Mouse (Mus musculus): Measurements from ENCODE around the gene Acap3.

The Acap3 gene

GRCm38 (mm10) chr4:155891551-155892001 lies at the start of gene Acap3, which contains the start of gene Pusl1:
Gene Acap3 (plus strand): TSS chr4:155891822.
Gene Pusl1 (minus strand): TSS chr4:155891781.
- no peak for DNase-seq (ENCODE audit: extremely low read depth, low read depth, low spot score)

DNA sequence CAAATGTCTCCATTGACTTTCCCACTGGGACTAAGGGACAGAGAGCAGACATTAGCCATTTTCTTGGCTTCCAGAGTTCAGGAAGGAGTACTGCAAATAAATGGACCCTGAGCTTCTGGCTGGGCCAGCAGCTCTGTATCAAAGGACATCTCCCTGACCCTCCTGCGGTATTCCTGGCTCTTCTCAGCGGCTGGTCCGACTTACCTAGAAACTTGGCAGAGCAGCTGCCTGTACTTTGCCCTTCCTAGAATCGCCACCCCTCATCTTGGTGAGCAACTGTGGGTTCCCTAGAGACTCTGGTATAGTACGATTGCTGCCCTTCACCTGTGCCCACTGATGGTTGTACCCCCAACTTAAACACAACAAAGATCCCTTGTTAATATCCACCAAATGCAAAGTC lies 48.4 kb upstream of the Acap3 start:
- DNase-seq (ENCODE audit: extremely low read depth, low read depth, low spot score), result no peak

GRCm38 (mm10) chr4:155846871-155847578 lies 44.6 kb upstream of the Acap3 start, which contains the start of gene Dvl1:
Gene Dvl1 (plus strand): TSS chr4:155847402.
- no peak for DNase-seq (ENCODE audit: extremely low read depth, low read depth, low spot score)

GRCm38 (mm10) chr4:155847591-155848352 lies 43.9 kb upstream of the Acap3 start:
- no peak for DNase-seq (ENCODE audit: extremely low read depth, low read depth, low spot score)

- DNase-seq (ENCODE audit: extremely low read depth, low read depth, low spot score), result no peak
These were observed 43.1 kb upstream of the Acap3 start for GRCm38 (mm10) chr4:155848434-155849095.

- DNase-seq (ENCODE audit: extremely low read depth, low read depth, low spot score), result no peak
These were observed 42.2 kb upstream of the Acap3 start for GRCm38 (mm10) chr4:155849391-155849790.

GRCm38 (mm10) chr4:155849792-155850451 lies 41.7 kb upstream of the Acap3 start:
- DNase-seq (ENCODE audit: extremely low read depth, low read depth, low spot score), result no peak

DNA sequence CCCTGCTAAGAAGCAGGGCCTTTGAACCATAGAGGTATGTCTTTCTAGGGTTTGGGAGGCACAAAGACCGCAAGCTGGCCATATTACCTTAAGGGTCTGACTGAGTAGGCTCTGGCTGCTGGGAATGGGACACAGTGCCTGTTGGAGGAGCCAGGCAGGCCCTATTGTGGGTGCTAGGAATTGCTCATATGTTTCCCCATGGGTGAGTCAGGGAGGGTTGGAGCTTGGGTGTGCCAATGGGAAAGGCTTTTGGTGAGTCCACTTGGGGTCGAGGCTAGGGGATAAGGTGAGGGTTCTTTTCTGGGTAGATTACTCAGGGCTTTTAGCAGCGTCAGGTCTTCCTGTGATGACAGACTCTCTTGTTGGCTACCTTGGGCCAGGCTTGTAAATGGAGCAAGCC lies 40.3 kb upstream of the Acap3 start:
- DNase-seq (ENCODE audit: extremely low read depth, low read depth, low spot score), result no peak

DNA sequence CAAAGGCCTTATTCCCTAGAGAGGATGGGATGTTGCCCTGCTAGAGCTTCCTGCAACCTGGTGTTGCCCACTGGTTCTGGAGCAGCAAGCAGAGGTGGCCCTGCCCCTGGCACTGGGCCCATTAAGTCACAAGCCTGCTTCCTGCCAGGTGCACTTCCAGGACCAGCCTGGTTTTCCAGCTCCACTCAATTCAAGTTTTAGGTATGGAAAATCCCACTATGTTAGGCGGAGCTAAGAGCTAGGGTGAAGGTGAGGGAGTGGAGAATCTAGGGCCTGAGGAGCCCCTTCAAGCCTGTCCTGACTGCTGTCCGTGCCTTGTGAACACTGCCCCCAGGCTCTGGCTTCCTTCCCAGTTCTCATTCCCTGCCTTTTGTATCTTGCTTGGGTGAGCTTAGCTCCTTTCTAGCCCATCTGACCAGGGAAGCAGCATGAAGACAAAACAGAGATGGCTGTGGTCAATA lies 39.6 kb upstream of the Acap3 start:
- DNase-seq (ENCODE audit: extremely low read depth, low read depth, low spot score), result no peak

GRCm38 (mm10) chr4:155853421-155853820 lies 38.2 kb upstream of the Acap3 start:
- no peak for DNase-seq (ENCODE audit: extremely low read depth, low read depth, low spot score)

DNA sequence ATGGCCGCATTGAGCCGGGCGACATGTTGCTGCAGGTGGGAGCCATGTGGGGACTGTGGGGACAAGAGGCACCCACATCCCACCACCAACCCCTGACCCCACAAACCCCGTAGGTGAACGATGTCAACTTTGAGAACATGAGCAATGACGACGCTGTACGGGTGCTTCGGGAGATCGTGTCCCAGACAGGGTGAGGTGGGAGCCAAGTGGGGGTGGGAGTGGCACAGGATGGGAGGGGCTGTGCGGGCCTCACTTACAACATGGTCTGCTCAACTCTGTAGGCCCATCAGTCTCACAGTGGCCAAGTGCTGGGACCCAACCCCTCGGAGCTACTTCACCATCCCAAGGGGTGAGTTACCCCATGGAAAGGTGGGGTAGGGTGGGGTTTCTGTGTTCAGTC lies 36.6 kb upstream of the Acap3 start:
- DNase-seq (ENCODE audit: extremely low read depth, low read depth, low spot score), result no peak

- DNase-seq (ENCODE audit: extremely low read depth, low read depth, low spot score), result no peak
These were observed 35.6 kb upstream of the Acap3 start for GRCm38 (mm10) chr4:155856071-155856470.

DNA sequence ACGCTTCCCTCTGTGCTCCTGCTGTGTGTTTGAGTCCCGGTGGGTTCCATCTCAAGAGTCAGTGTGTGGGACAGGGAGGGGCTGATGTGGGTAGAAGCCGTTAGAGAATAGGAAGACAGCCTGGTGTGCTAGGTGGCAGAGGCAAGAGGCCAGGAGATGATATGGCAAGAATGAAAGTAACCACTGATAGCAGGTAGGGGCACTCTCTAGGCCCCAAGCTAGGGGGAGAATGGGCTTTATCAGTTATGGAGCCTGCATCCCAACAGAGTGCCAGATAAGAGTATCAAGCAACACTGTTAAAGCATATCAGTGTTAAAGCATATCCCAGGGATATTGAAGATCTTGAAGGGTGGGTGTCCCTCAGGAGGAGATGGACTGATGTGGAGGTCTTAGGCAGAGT lies 34.7 kb upstream of the Acap3 start:
- no peak for DNase-seq (ENCODE audit: extremely low read depth, low read depth, low spot score)

DNA sequence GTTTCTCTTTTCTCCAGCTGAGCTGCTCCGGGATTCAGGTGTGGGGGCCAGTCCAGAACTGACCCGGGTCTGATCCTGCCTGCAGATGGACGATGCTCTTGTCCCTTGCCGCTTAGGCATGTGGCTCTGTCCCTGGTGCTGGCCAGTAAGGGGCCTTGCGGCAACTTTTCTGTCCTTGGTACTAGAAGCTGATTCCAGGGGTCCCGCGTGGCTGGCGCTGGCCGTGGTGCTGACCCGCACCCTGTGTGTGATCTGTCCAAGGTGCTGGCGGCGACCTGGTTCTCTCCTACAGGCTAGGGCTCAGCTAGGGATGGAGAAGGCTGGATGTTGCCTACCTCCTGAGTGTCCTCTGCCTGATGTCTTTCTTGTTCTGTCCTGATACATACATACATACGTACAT lies 32.3 kb upstream of the Acap3 start:
- DNase-seq (ENCODE audit: extremely low read depth, low read depth, low spot score), result no peak

- DNase-seq (ENCODE audit: extremely low read depth, low read depth, low spot score), result no peak
These were observed 29.8 kb upstream of the Acap3 start for GRCm38 (mm10) chr4:155861787-155862186.

- DNase-seq (ENCODE audit: extremely low read depth, low read depth, low spot score), result no peak
These were observed 28.6 kb upstream of the Acap3 start, which contains the start of gene Tas1r3 for GRCm38 (mm10) chr4:155863001-155863400. Gene Tas1r3 (minus strand): TSS chr4:155863362.

DNA sequence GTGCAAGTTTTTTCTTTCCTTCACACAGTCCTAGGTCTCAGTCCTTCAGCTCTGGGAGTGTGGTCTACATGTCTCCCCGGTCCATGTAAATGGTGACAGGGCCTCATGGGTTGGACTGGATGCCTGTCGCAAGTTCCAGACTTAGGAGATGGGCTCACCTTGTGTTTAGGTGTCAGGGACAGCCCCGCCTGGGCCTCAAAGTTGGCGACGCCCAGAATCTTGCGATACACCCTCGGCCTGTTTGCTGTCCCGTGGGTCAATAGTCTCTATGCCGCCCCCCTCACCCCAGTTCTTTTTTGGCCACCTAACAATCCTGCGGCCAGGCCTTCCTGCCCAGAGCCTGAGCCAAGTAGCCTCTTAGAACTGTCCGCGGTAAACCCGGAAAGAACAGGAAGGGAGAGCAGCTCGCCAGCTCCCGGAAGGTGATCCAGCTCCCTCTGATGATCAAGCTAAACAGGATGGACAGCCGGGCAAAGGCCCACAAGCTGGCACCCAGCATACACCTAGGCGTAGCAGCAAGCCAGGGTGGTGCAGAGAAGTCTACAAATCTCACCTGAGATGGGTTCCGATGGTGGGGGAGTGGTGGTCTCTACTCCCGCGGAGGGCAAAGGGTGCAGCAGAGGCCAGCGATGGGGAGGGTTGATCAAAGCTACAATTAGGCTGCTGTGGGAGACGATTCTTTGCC lies 22.9 kb upstream of the Acap3 start:
- no peak for DNase-seq (ENCODE audit: extremely low read depth, low read depth, low spot score)

GRCm38 (mm10) chr4:155869317-155870033 lies 22.1 kb upstream of the Acap3 start, which contains the start of the genes Cptp and Ints11:
Gene Cptp (minus strand): TSS chr4:155869440.
Gene Ints11 (plus strand): TSS chr4:155869546.
- no peak for DNase-seq (ENCODE audit: extremely low read depth, low read depth, low spot score)

DNA sequence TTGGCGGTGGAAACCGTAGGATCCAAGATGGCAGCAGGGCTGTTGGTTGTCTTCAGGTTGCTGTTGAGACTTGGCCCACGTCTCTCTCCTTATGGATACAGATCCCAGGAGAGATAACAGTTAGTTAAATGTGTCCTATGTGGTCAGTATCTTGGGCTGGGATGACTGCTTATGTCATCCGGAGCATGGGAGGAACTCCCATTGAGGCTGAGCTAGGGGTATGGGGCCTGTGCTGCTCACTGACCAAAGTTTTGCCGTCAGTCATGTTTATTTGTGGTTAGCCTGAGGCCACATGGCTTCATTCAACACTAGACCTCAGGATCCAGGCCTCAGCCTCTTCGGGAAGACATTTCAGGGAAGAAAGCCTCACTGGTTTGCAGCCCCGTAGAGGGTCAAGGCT lies 20.2 kb upstream of the Acap3 start:
- DNase-seq (ENCODE audit: extremely low read depth, low read depth, low spot score), result no peak

DNA sequence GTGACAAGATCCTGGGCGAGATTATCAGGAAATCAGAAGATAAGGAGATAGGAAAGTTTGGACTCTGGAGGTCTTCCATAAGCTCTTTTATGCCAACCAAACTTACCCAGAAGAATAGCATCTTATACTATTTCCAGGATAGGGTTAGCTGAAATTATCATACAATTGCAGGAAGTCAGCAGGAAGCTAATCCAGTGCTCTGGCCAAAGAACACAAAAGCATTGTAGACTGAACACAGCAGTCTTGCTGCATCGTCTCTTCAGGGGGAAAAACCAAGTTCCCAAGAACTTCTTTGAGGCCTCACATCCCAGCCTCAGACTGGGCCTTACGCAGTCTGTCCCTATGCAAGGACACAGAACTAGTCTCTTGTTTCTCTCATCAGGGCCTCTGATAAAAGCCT lies 8.0 kb upstream of the Acap3 start:
- no peak for DNase-seq (ENCODE audit: extremely low read depth, low read depth, low spot score)
